Mouse (Mus musculus): ENCODE results near the gene Rfx7. TPM values are rescaled to one million over a fixed set of nuclear protein-coding genes. Genes with fewer than 3 reads are reported as not detected.
"Not testable (repeated sequence)": the region's sequence is repeated elsewhere in the genome, so short reads cannot be mapped to it uniquely, and the experiment has no call there.

The Rfx7 gene
- total and polyA plus RNA-seq, 3 experiments, result 29.2 to 145 (median 31.4) TPM

DNA sequence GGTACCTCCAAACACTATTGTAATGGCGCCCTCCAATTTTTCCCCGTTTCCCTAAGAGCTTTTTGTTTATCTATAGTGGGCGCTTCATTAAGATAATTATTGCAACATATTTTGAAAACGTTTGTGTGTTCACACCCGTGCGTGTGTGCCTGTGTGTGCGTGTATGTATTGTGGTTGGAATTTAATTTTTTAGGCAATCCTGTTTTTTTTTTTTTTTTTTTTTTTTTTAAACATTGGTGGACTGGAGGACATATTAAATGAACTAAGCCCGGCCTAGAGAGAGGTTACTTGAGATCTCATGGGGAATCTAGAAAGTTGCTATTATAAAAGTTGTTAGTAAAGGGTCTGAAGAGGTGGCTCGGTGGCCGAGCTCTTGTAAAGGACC, 131.5 kb downstream of the Rfx7 start:
- ATAC-seq (ENCODE audit: extremely low read depth, insufficient number of reproducible peaks, low FRiP score, poor library complexity, severe bottlenecking) (no peak), DNase-seq (ENCODE audit: low spot score) (no peak)
- Histone ChIP-seq H3K4me1 (ENCODE audit: insufficient read depth, low read depth, low read length) (peaks cover 66% of the 10 kb centered on the region), H3K36me3 (replicated peaks) (peaks cover 42% of the 10 kb centered on the region), H3K27me3 (ENCODE audit: insufficient read depth, low read length) (no peaks in the 10 kb centered on the region), H3K9me3 (replicated peaks) (no peaks in the 10 kb centered on the region), H3K4me3 (ENCODE audit: low read depth, low read length) (peak overlapping the region; percentile 84)
- TF ChIP-seq GATA2 (IDR thresholded peaks at IDR 0.05; ENCODE audit: borderline replicate concordance, low read depth, low read length), result no peak
- TF ChIP-seq GATA1 (IDR thresholded peaks at IDR 0.05; ENCODE audit: borderline replicate concordance, low read length), result no peak
- no peak for TF ChIP-seq CTCF (IDR thresholded peaks at IDR 0.05; ENCODE audit: low read depth, low read length)
- TF ChIP-seq TAL1 (conservative IDR thresholded peaks at IDR 0.05; ENCODE audit: low read depth, low read length), result no peak
- no peak for TF ChIP-seq POLR2AphosphoS5 (IDR thresholded peaks at IDR 0.05; ENCODE audit: insufficient replicate concordance, low read depth, low read length)

DNA sequence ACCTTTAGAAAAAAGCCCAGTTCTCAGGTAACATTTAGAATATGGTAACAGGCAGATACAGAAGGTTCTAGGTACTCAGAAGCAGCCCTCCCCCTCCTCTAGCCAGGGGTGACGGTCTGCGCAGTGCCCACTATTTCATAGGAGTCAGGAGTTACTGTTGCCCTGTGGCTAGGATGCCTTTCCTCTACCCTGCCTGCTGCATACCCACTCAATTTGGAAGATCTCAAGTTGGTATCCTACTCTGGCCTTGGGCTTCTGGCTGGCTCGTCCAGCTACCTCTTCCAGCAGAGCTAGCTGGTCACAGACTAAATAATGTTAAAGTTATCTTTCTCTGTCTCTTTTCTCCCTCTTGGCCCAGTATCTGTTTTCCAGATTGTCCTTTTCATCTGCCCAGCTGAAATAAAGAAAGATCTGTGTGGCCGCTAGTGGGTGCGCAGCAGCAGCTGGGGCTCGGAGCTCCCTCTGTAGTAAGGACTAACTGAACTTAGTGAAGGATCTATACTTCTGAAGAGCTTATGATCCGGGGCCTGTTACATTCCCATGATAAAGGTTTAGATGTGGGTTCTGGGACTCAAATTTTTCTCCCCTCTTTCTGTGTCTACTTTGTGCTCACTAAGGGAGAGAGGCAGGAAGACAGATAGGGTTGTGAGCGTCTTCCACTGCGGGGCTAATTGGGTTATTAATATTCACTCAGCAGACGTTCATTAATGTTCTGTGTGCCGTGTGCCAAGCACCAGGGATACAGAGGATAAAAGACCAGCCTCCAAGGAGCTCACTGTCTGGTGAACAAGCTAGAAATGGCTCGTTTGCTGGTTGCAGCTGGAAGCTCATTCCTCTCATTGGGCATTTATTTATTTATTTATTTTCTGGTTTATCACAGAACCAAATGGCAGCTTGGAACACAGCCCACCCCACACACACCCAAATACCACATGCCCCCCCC, 132.6 kb downstream of the Rfx7 start:
- Histone ChIP-seq H3K4me3 (ENCODE audit: low read depth, low read length) (peak overlapping the region; percentile 84), H3K36me3 (replicated peaks) (peaks cover 53% of the 10 kb centered on the region), H3K27me3 (ENCODE audit: insufficient read depth, low read length) (no peaks in the 10 kb centered on the region), H3K9me3 (replicated peaks) (no peaks in the 10 kb centered on the region), H3K4me1 (ENCODE audit: insufficient read depth, low read depth, low read length) (peaks cover 64% of the 10 kb centered on the region)
- no peak for TF ChIP-seq TAL1 (conservative IDR thresholded peaks at IDR 0.05; ENCODE audit: low read depth, low read length)
- no peak for TF ChIP-seq CTCF (IDR thresholded peaks at IDR 0.05; ENCODE audit: low read depth, low read length)
- no peak for TF ChIP-seq GATA2 (IDR thresholded peaks at IDR 0.05; ENCODE audit: borderline replicate concordance, low read depth, low read length)
- TF ChIP-seq POLR2AphosphoS5 (IDR thresholded peaks at IDR 0.05; ENCODE audit: insufficient replicate concordance, low read depth, low read length), result no peak; the same call in 1 of the 2 replicates
- no peak for TF ChIP-seq GATA1 (IDR thresholded peaks at IDR 0.05; ENCODE audit: borderline replicate concordance, low read length)
- DNase-seq (ENCODE audit: low spot score) (no peak), ATAC-seq (ENCODE audit: extremely low read depth, insufficient number of reproducible peaks, low FRiP score, poor library complexity, severe bottlenecking) (no peak)

DNA sequence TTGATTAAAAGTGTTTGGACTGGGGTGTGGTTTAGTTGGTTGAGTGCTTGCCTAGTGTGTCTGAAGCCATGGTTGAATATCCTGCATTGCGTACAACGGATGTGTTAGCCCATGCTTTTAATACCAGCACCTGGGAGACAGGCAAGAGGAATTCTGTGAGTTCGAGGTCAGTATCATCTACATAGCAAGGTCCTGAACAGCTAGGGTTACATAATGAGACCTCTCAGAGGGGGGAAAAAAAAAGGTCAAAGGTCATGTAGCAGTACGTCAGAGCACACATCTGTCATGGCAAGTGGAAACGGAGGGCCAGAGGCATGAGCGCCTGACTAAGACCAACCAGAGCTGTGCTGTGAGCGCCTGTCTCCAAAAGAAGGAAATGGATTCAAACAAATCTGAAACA, 133.5 kb downstream of the Rfx7 start:
- ATAC-seq (ENCODE audit: extremely low read depth, insufficient number of reproducible peaks, low FRiP score, poor library complexity, severe bottlenecking) (no peak), DNase-seq (ENCODE audit: low spot score) (no peak)
- peaks cover 62% of the 10 kb centered on the region for H3K36me3 ChIP-seq (replicated peaks)
- no peak for TF ChIP-seq GATA1 (IDR thresholded peaks at IDR 0.05; ENCODE audit: borderline replicate concordance, low read length)
- no peak for TF ChIP-seq CTCF (IDR thresholded peaks at IDR 0.05; ENCODE audit: low read depth, low read length)
- H3K4me1 ChIP-seq (ENCODE audit: insufficient read depth, low read depth, low read length), result peaks cover 63% of the 10 kb centered on the region
- H3K27me3 ChIP-seq (ENCODE audit: insufficient read depth, low read length), result no peaks in the 10 kb centered on the region
- peak overlapping the region; percentile 84; the same call in 1 of the 2 replicates for H3K4me3 ChIP-seq (ENCODE audit: low read depth, low read length)
- H3K9me3 ChIP-seq (replicated peaks), result no peaks in the 10 kb centered on the region

- not testable (repeated sequence) for ATAC-seq (ENCODE audit: extremely low read depth, insufficient number of reproducible peaks, low FRiP score, poor library complexity, severe bottlenecking); H3K9me3 ChIP-seq (replicated peaks); DNase-seq (ENCODE audit: low spot score); H3K27me3 ChIP-seq (ENCODE audit: insufficient read depth, low read length); H3K4me3 ChIP-seq (ENCODE audit: low read depth, low read length)
- peaks cover 56% of the 10 kb centered on the region for H3K4me1 ChIP-seq (ENCODE audit: insufficient read depth, low read depth, low read length)
- peaks cover 69% of the 10 kb centered on the region for H3K36me3 ChIP-seq (replicated peaks)
These were observed 134.4 kb downstream of the Rfx7 start for GRCm38 (mm10) chr9:72666352-72667021.

GRCm38 (mm10) chr9:72667126-72667525, 135.1 kb downstream of the Rfx7 start:
- Histone ChIP-seq H3K27me3 (ENCODE audit: insufficient read depth, low read length) (no peaks in the 10 kb centered on the region), H3K4me1 (ENCODE audit: insufficient read depth, low read depth, low read length) (peaks cover 54% of the 10 kb centered on the region), H3K4me3 (ENCODE audit: low read depth, low read length) (no peak overlapping the region; the same call in 1 of the 2 replicates), H3K9me3 (replicated peaks) (no peaks in the 10 kb centered on the region), H3K36me3 (replicated peaks) (peaks cover 74% of the 10 kb centered on the region)
- TF ChIP-seq CTCF (IDR thresholded peaks at IDR 0.05; ENCODE audit: low read depth, low read length) (no peak), GATA2 (IDR thresholded peaks at IDR 0.05; ENCODE audit: borderline replicate concordance, low read depth, low read length) (no peak), TAL1 (conservative IDR thresholded peaks at IDR 0.05; ENCODE audit: low read depth, low read length) (no peak), POLR2AphosphoS5 (IDR thresholded peaks at IDR 0.05; ENCODE audit: insufficient replicate concordance, low read depth, low read length) (no peak), GATA1 (IDR thresholded peaks at IDR 0.05; ENCODE audit: borderline replicate concordance, low read length) (no peak)
- DNase-seq (ENCODE audit: low spot score) (no peak), ATAC-seq (ENCODE audit: extremely low read depth, insufficient number of reproducible peaks, low FRiP score, poor library complexity, severe bottlenecking) (no peak)

DNA sequence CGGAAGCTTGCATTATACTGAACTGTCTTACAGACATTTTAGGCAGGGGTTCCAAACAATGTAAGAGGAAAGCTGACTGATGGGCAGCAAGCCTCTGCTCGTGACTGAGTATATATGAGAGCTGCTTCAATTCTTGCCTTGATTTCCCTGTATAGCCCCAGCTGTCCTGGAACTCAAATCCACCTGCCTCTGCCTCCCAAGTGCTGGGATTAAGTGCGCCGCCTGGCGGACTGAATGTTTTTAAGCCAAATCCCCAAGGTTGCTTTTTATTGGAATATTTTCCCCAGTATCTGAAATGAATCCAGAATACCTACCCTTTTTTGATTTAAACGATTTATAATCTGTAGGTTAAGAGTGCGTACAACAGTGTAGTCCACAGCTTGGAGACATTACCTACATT, 137.3 kb downstream of the Rfx7 start:
- H3K27me3 ChIP-seq (ENCODE audit: insufficient read depth, low read length), result no peaks in the 10 kb centered on the region
- DNase-seq (ENCODE audit: low spot score) (no peak), ATAC-seq (ENCODE audit: extremely low read depth, insufficient number of reproducible peaks, low FRiP score, poor library complexity, severe bottlenecking) (no peak)
- H3K9me3 ChIP-seq (replicated peaks), result no peaks in the 10 kb centered on the region
- TF ChIP-seq GATA2 (IDR thresholded peaks at IDR 0.05; ENCODE audit: borderline replicate concordance, low read depth, low read length) (no peak), POLR2AphosphoS5 (IDR thresholded peaks at IDR 0.05; ENCODE audit: insufficient replicate concordance, low read depth, low read length) (no peak), GATA1 (IDR thresholded peaks at IDR 0.05; ENCODE audit: borderline replicate concordance, low read length) (no peak), TAL1 (conservative IDR thresholded peaks at IDR 0.05; ENCODE audit: low read depth, low read length) (no peak), CTCF (IDR thresholded peaks at IDR 0.05; ENCODE audit: low read depth, low read length) (no peak)
- H3K36me3 ChIP-seq (replicated peaks), result peaks cover 85% of the 10 kb centered on the region
- H3K4me1 ChIP-seq (ENCODE audit: insufficient read depth, low read depth, low read length), result peaks cover 54% of the 10 kb centered on the region
- no peak overlapping the region; the same call in 1 of the 2 replicates for H3K4me3 ChIP-seq (ENCODE audit: low read depth, low read length)

Measured in G1E (cell line).